Mouse (Mus musculus) stomach, embryonic 16.5 days (tissue): ENCODE results near the gene Gpr183. TPM values are rescaled to one million over a fixed set of nuclear protein-coding genes. Genes with fewer than 3 reads are reported as not detected.

Experiments used
- ATAC-seq: fragments of 200-750 bp; cut with Nextera tagmentation; 2 replicates; pipeline ENCODE4 v1.8.0; 2017; ENCODE audit warnings: moderate number of reproducible peaks, moderate TSS enrichment; ENCODE audit not compliant: insufficient read depth, low FRiP score
- H3K27ac ChIP-seq: fragments of 300-500 bp; sonication (generic); 2 replicates; pipeline ENCODE4 v1.5.1; 2014; ENCODE audit warnings: low read length
- H3K27me3 ChIP-seq: fragments of 300-500 bp; sonication (generic); 2 replicates; pipeline ENCODE4 v1.6.1; 2014; ENCODE audit warnings: low read length, control low read depth, mixed read lengths; ENCODE audit not compliant: control insufficient read depth, insufficient read depth
- H3K36me3 ChIP-seq: fragments of 300-500 bp; sonication (generic); 2 replicates; pipeline ENCODE4 v1.6.1; 2014; ENCODE audit warnings: low read length; ENCODE audit not compliant: control insufficient read depth, insufficient read depth
- H3K4me1 ChIP-seq: fragments of 300-500 bp; sonication (generic); 2 replicates; pipeline ENCODE4 v1.6.1; 2014; ENCODE audit warnings: low read length, control low read depth, mixed read lengths; ENCODE audit not compliant: control insufficient read depth, insufficient read depth
- H3K4me2 ChIP-seq: fragments of 300-500 bp; sonication (generic); 2 replicates; pipeline ENCODE4 v1.6.1; 2014; ENCODE audit warnings: low read depth, low read length, mixed read lengths
- H3K4me3 ChIP-seq: fragments of 300-500 bp; sonication (generic); replicated peaks from 2 replicates; pipeline ENCODE4 v1.5.1; 2014; ENCODE audit warnings: mild to moderate bottlenecking, low read length
- H3K9ac ChIP-seq: fragments of 300-500 bp; sonication (generic); 2 replicates; pipeline ENCODE4 v1.6.1; 2014; ENCODE audit warnings: low read length
- H3K9me3 ChIP-seq: fragments of 300-500 bp; sonication (generic); replicated peaks from 2 replicates; pipeline ENCODE4 v1.6.1; 2016; ENCODE audit warnings: low read length, control low read depth; ENCODE audit not compliant: control insufficient read depth
- WGBS: fragments of 180-500 bp; shearing (Covaris S2); extraction: QIAGEN DNeasy Blood & Tissue Kit; methylation state at CpG from one replicate; pipeline ENCODE4 v1.1.7; 2014; 5-methylcytosine and 5-hydroxymethylcytosine counted together
- polyA plus RNA-seq: library from polyadenylated mRNA; unstranded; fragments of >200 nt; fragmentation: Nextera tagmentation; extraction: Ambion mirVana; gene quantifications from 2 replicates; pipeline ENCODE4 v1.2.1, GENCODE M21; 2015

The Gpr183 gene
- polyA plus RNA-seq, 1 experiment from 2014 or later: 4.7 TPM

- Histone ChIP-seq H3K4me3 (no peak overlapping the region), H3K36me3 (no peaks in the 10 kb centered on the region), H3K27me3 (no peaks in the 10 kb centered on the region), H3K27ac (peak overlapping the region; percentile 12; the same call in 1 of the 2 replicates), H3K9me3 (no peaks in the 10 kb centered on the region), H3K4me2 (no peak overlapping the region), H3K9ac (no peak overlapping the region), H3K4me1 (no peaks in the 10 kb centered on the region)
- 84% methylated on average over 13 of the region's 13 CpGs for WGBS
- ATAC-seq: no peak
These were observed 27.6 kb upstream of the Gpr183 start for GRCm38 (mm10) chr14:121992395-121993280.

GRCm38 (mm10) chr14:121991921-121992320, 26.9 kb upstream of the Gpr183 start:
- no peaks in the 10 kb centered on the region for H3K9me3 ChIP-seq
- no peak for ATAC-seq
- no peak overlapping the region for H3K4me2 ChIP-seq
- peak overlapping the region; percentile 12; the same call in 1 of the 2 replicates for H3K27ac ChIP-seq
- no peaks in the 10 kb centered on the region for H3K36me3 ChIP-seq
- H3K4me3 ChIP-seq: no peak overlapping the region
- no peaks in the 10 kb centered on the region for H3K4me1 ChIP-seq
- H3K27me3 ChIP-seq: no peaks in the 10 kb centered on the region
- H3K9ac ChIP-seq: no peak overlapping the region

GRCm38 (mm10) chr14:121990897-121991296, 25.9 kb upstream of the Gpr183 start:
- Histone ChIP-seq H3K4me3 (no peak overlapping the region), H3K9ac (no peak overlapping the region), H3K9me3 (no peaks in the 10 kb centered on the region), H3K27ac (no peak overlapping the region), H3K4me2 (no peak overlapping the region), H3K36me3 (no peaks in the 10 kb centered on the region), H3K4me1 (no peaks in the 10 kb centered on the region), H3K27me3 (no peaks in the 10 kb centered on the region)
- WGBS: 84% methylated on average over 6 of the region's 6 CpGs
- no peak for ATAC-seq

- ATAC-seq: no peak
- Histone ChIP-seq H3K9me3 (no peaks in the 10 kb centered on the region), H3K27me3 (no peaks in the 10 kb centered on the region), H3K36me3 (no peaks in the 10 kb centered on the region), H3K9ac (no peak overlapping the region), H3K27ac (no peak overlapping the region), H3K4me3 (no peak overlapping the region), H3K4me1 (no peaks in the 10 kb centered on the region), H3K4me2 (no peak overlapping the region)
- WGBS: 92% methylated on average over 3 of the region's 3 CpGs
These were observed 24.9 kb upstream of the Gpr183 start for GRCm38 (mm10) chr14:121989869-121990268.

- no peaks in the 10 kb centered on the region for H3K27me3 ChIP-seq
- no peak overlapping the region for H3K9ac ChIP-seq
- no peak overlapping the region for H3K27ac ChIP-seq
- ATAC-seq: no peak
- H3K9me3 ChIP-seq: no peaks in the 10 kb centered on the region
- 84% methylated on average over 3 of the region's 3 CpGs for WGBS
- H3K4me2 ChIP-seq: no peak overlapping the region
- no peaks in the 10 kb centered on the region for H3K36me3 ChIP-seq
- H3K4me1 ChIP-seq: no peaks in the 10 kb centered on the region
- no peak overlapping the region for H3K4me3 ChIP-seq
These were observed 24.3 kb upstream of the Gpr183 start for GRCm38 (mm10) chr14:121989331-121989730.

- H3K4me1 ChIP-seq: peaks cover 4% of the 10 kb centered on the region; the same call in 1 of the 2 replicates
- 75% methylated on average over 4 of the region's 4 CpGs for WGBS
- no peak for ATAC-seq
- H3K27ac ChIP-seq: no peak overlapping the region
- H3K36me3 ChIP-seq: no peaks in the 10 kb centered on the region
- H3K4me2 ChIP-seq: no peak overlapping the region
- H3K9ac ChIP-seq: no peak overlapping the region
- H3K4me3 ChIP-seq: no peak overlapping the region
- H3K27me3 ChIP-seq: no peaks in the 10 kb centered on the region
- H3K9me3 ChIP-seq: no peaks in the 10 kb centered on the region
These were observed 22.7 kb upstream of the Gpr183 start for GRCm38 (mm10) chr14:121987691-121988090.

- WGBS: 84% methylated on average over 1 of the region's 1 CpGs
- no peak overlapping the region for H3K4me3 ChIP-seq
- no peaks in the 10 kb centered on the region for H3K36me3 ChIP-seq
- H3K9ac ChIP-seq: no peak overlapping the region
- no peaks in the 10 kb centered on the region for H3K9me3 ChIP-seq
- H3K27ac ChIP-seq: peak overlapping the region; percentile 41; the same call in 1 of the 2 replicates
- peaks cover 4% of the 10 kb centered on the region; the same call in 1 of the 2 replicates for H3K4me1 ChIP-seq
- no peak overlapping the region for H3K4me2 ChIP-seq
- no peaks in the 10 kb centered on the region for H3K27me3 ChIP-seq
- no peak for ATAC-seq
These were observed 22.3 kb upstream of the Gpr183 start for GRCm38 (mm10) chr14:121987287-121987686.

- no peak for ATAC-seq
- WGBS: 79% methylated on average over 6 of the region's 6 CpGs
- no peaks in the 10 kb centered on the region for H3K27me3 ChIP-seq
These were observed 21.0 kb upstream of the Gpr183 start for GRCm38 (mm10) chr14:121986028-121986427.

GRCm38 (mm10) chr14:121985477-121985876, 20.5 kb upstream of the Gpr183 start:
- WGBS: 75% methylated on average over 3 of the region's 3 CpGs
- Histone ChIP-seq H3K9me3 (no peaks in the 10 kb centered on the region), H3K36me3 (no peaks in the 10 kb centered on the region), H3K4me2 (no peak overlapping the region), H3K27me3 (no peaks in the 10 kb centered on the region), H3K4me3 (no peak overlapping the region), H3K27ac (peak overlapping the region; percentile 51; the same call in 1 of the 2 replicates), H3K4me1 (peaks cover 4% of the 10 kb centered on the region; the same call in 1 of the 2 replicates), H3K9ac (no peak overlapping the region)
- ATAC-seq: no peak

More at GRCm38 (mm10) chr14:121986028-121986427, 21.0 kb upstream of the Gpr183 start:
- H3K4me1 ChIP-seq: peaks cover 4% of the 10 kb centered on the region; the same call in 1 of the 2 replicates
- H3K9me3 ChIP-seq: no peaks in the 10 kb centered on the region
- no peak overlapping the region for H3K9ac ChIP-seq
- no peak overlapping the region; the same call in 1 of the 2 replicates for H3K27ac ChIP-seq
- no peak overlapping the region for H3K4me3 ChIP-seq
- no peaks in the 10 kb centered on the region for H3K36me3 ChIP-seq
- H3K4me2 ChIP-seq: no peak overlapping the region
